Mouse (Mus musculus) cerebellum, adult 18-20 months (tissue): ENCODE data around the gene Lbr.

Source experiments
- DNase-seq, 2 experiments: peaks; one replicate each; pipeline ENCODE4 v3.0.0; 2021

Gene Lbr

GRCm38 (mm10) chr1:181769392-181769791 is 73.5 kb downstream of the Lbr start:
- peak in 1 of 2 experiments; percentile 5 for DNase-seq
